Mouse (Mus musculus) inflammation-experienced regulatory T-cells, adult 6 months (primary cell): Measurements from ENCODE around the gene Atg4c. TPM values are rescaled to one million over a fixed set of nuclear protein-coding genes. Genes with fewer than 3 reads are reported as not detected.

Experiments
- ATAC-seq: one replicate; pipeline ENCODE4 v1.8.0; 2017
- polyA plus RNA-seq, 3 experiments: library from polyadenylated mRNA; unstranded; fragments of 100-300 nt; shearing (Covaris generic); gene quantifications; one replicate each; pipeline ENCODE4 v1.2.1; 2017

Gene Atg4c
- polyA plus RNA-seq, 3 experiments from 2014 or later, result 0.72 to 2.2 (median 0.85) TPM

DNA sequence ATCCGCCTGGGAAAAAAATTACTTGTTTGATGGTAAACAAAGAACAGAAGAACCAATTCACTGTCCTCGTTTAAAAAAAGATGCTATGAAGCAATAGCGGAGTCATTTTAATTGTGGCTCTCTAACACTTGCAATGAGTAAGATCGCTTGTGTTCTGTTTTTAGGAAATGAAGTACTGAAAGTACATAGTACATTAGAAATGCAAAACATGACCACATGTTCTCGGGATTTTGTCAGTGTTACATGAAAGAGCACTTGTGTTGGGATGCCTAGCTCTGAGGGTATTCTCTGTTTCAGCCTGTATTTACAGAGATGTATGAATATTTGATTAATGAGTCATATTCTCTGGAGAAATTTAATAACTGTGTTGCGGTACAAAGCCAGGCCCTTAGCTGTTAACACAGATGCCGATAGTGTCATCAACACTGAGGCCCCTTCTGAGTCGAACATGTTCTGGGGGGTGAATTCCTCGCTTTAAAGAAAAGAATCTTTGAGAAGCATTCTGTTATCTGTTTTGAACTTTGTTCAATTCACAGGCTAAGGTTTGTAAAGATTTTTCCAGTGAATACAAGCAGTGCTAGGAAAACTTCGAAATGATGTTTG lies 73.2 kb downstream of the Atg4c start:
- no peak for ATAC-seq

DNA sequence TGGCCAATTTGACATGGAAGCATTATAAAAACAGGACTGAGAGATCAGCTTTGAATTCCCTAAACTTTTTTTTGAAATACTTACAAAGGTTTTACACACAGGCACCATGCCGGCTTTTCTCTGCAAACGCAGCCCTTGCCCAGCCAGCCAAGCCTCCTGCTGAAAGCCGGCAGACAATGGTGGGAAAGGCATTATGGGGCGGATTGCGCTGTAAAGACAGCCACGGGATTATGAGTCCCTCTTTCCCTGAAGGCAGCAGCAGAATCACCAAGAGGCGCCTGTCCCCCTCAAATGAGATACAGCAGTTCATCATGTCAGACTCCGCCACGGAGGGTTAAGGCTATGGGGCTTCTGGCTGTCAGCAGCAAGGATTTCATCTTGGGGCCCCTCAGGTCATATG lies 79.1 kb downstream of the Atg4c start:
- ATAC-seq, result no peak

DNA sequence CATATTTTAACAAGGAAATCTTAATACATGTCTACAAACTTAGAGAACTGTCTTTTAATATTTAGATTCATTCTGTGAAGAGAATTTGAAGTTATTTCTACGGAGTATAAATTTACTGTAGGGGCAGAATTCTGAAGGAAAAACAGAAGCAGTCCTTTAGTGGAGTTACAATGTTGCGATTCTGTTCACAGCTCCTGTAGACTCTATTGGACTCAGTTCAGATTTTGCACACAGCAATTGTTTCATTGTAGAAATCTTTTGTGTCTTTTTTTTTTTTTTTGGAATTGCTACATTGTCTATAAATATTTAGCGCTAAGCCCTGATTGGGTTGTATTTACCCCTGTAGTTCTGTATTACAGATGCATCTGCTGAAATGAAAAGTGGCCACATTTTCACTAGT lies 79.7 kb downstream of the Atg4c start:
- ATAC-seq, result no peak

DNA sequence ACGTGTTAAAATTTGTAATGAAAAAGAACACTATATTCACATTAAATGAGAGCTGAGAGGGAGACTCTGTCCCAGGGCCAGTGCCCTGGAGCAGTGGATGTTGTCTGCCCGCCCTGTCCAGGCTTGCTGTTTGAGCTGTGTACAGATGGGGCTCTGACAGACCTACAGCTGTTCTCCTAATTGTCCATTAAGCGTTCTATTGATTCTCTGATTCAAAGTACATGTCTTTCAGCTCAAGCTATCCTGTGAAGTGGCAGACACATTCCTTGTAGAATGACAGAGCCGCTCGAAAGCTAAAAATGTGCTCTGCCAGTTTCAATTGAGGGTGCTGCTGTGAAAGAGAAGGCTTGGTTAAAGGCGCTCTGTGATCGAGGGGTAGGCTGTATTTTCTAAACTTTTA lies 80.2 kb downstream of the Atg4c start:
- no peak for ATAC-seq

DNA sequence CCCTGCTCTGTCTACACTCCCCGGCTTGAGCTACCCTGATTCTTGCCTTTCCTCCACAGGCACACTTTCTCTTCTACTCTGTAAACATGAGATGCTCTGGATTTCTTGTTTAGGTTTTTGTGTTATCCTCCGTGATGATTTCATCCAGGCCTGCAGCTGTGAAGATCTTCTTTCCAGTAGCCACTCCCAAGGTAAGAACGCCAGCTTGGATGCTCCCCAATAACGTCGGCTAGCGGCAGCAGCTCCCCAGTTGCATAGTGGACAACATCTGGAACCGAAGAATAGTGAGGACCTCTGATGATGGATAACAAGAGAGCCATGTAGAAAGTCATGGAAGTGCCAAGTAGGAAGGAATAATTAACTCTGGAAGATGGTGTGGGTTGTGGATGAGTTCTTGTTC lies 85.1 kb downstream of the Atg4c start:
- ATAC-seq, result no peak

DNA sequence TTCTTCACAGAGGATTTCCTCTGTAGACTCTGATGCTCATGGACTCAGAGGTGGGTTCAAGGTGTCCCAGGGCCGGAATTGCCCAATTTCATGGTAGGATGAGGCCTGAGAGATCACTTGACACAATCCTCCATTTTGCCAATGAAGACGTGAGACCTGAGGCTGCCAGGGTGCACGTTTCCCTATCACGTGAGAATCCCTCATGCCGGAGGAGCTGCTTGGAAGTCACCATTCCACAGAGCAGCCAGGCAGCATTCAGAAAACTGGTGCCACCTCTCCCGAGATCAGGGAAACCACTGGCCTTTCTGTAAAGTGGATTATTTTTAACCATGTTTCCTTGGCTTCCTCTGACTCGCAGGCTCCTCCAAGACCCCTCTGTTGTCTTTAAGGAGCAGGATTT lies 88.0 kb downstream of the Atg4c start:
- ATAC-seq, result no peak

DNA sequence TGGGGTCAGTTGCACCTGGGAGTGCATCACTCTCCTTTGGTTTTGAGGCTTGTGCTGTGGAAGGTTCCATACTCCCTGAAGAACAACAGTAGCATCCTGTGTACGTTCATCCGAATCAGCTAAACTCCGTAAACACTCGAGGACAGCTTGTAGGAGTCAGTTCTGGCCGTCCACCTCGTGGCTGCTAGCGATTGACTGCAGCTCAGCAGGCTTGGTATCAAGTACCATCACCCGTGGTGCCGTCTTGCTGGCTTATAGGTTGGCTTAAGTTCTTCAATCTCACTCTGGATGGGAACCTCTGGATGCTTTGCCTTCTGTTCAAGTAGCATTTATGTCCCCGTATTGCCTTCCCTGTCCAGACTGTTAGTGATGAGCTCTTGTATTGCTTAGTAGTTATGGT lies 95.6 kb downstream of the Atg4c start:
- ATAC-seq, result no peak

DNA sequence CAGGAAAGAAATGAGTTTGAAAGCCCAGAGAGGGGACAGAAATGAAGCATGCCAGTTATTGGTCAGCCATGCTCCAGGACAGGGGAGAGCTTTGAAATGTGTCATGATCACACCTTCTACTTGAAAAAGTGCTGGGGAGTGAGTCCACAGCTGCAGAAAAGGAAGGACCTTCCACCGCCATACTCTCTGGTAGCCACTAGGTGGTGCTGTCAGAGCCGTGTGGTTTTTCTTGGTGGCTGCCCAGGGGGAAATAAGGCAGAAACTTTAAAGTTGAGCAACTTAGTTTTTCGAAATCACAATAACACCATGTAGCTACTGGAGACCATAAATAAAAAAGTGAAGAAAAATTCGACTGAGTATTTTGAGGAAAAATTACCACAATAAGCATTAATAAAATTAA lies 104.9 kb downstream of the Atg4c start:
- ATAC-seq, result no peak

DNA sequence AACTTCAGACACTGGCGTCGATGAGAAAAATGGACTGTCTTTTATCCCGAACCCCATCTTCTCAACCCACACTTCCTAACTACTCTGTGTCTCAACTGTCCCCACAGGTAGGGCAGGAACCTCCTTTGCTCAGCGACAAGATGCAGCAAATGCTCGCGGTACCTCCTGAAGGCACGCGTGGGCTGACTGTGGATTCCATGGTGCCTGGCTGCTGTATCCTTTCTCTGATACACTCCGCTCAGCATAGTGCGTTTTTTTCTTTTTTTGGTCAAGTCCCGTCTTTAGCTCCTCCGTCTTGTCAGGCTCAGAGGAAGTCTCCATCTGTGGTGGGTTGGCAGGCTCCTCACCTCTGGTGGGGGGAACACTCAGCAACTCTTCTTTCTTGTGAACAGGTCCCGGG lies 111.1 kb downstream of the Atg4c start:
- ATAC-seq, result no peak

Other genes with a start within 250 kb of the Atg4c start
- not detected for gene Angptl3, start 163.0 kb upstream of the Atg4c start, polyA plus RNA-seq
- gene Dock7, start 73.0 kb upstream of the Atg4c start, polyA plus RNA-seq, result under 1 TPM in 2 of 3 experiments, not detected in 1; 0.16 to 0.97 TPM
- not detected for gene Gm12689, start 102.0 kb downstream of the Atg4c start, polyA plus RNA-seq